Mouse (Mus musculus) CH12.LX (cell line): ENCODE measurements at regions not wholly inside any gene's neighbourhood (a gene's known extent, or its start where the extent isn't known, plus 50 kb on each side); places are given as distances from the start of the nearest gene placed in this dataset.
A peak's percentile ranks its signal among the peaks of the same experiment; 100 is the strongest.

Experiments
- DNase-seq: peaks from one replicate; pipeline ENCODE4 v3.0.0-alpha.2; 2013; ENCODE audit errors: extremely low read depth
- H3K27ac ChIP-seq: 2 replicates; pipeline ENCODE4 v1.5.1; 2012; ENCODE audit warnings: low read depth, mild to moderate bottlenecking, control low read depth, moderate library complexity; ENCODE audit not compliant: insufficient read depth
- H3K27me3 ChIP-seq: replicated peaks from 2 replicates; pipeline ENCODE3; 2012; ENCODE audit warnings: inconsistent platforms
- H3K36me3 ChIP-seq, 2 experiments: replicated peaks in 1 of 2; 2 replicates each; pipeline versions ENCODE3 to v1.6.1; 2012; ENCODE audit warnings: inconsistent platforms in 1 of 2, low read length in 1 of 2, mild to moderate bottlenecking in 1 of 2, mixed read lengths in 1 of 2, moderate library complexity in 1 of 2; ENCODE audit not compliant: control insufficient read depth in 1 of 2, insufficient read depth in 1 of 2
- H3K4me1 ChIP-seq, 2 experiments: 2 replicates each; pipeline ENCODE4 v1.6.1; 2012; ENCODE audit warnings: inconsistent platforms in 1 of 2, moderate library complexity in 1 of 2; ENCODE audit not compliant: insufficient read depth in 2 of 2, control insufficient read depth in 1 of 2
- H3K4me2 ChIP-seq: 2 replicates; pipeline ENCODE4 v1.6.1; 2012; ENCODE audit warnings: low read depth, mild to moderate bottlenecking, control low read depth; ENCODE audit not compliant: poor library complexity, insufficient read depth, severe bottlenecking
- H3K4me3 ChIP-seq, 3 experiments: fragments of 150-350 bp in 1 of 3; sonication (generic) in 1 of 3; replicated peaks in 1 of 3; 2 replicates each; pipeline versions ENCODE3 to v1.5.1; 2011 to 2012; ENCODE audit warnings: low read depth in 2 of 3, low read length in 2 of 3, mild to moderate bottlenecking in 2 of 3, moderate library complexity in 2 of 3, control low read depth in 1 of 3, improper control_type of control experiment in 1 of 3, inconsistent platforms in 1 of 3, mixed read lengths in 1 of 3; ENCODE audit not compliant: poor library complexity in 1 of 3
- H3K79me2 ChIP-seq: replicated peaks from 2 replicates; pipeline ENCODE4 v1.6.1; 2012; ENCODE audit warnings: mild to moderate bottlenecking, moderate library complexity; ENCODE audit not compliant: control insufficient read depth, poor library complexity, insufficient read depth, severe bottlenecking; ENCODE audit errors: extremely low read depth
- H3K9ac ChIP-seq: 2 replicates; pipeline ENCODE4 v1.6.1; 2012; ENCODE audit warnings: low read depth, mild to moderate bottlenecking, control low read depth, moderate library complexity; ENCODE audit not compliant: insufficient read depth
- H3K9me3 ChIP-seq: replicated peaks from 2 replicates; pipeline ENCODE3; 2012; ENCODE audit warnings: low read length, inconsistent platforms, mixed read lengths
- BHLHE40 ChIP-seq: IDR thresholded peaks from 2 replicates; pipeline ENCODE4 v1.6.1; 2011; ENCODE audit warnings: mild to moderate bottlenecking, low read depth, low read length, improper control_type of control experiment
- CHD2 ChIP-seq: IDR thresholded peaks from 2 replicates; pipeline ENCODE4 v1.6.1; 2011; ENCODE audit warnings: low read length, improper control_type of control experiment
- CTCF ChIP-seq, 2 experiments: IDR thresholded peaks in 1 of 2; conservative IDR thresholded peaks in 1 of 2; 2 replicates each; pipeline ENCODE4 v1.5.1; 2011 to 2012; ENCODE audit warnings: low read depth in 2 of 2, low read length in 2 of 2, improper control_type of control experiment in 1 of 2, inconsistent platforms in 1 of 2, mild to moderate bottlenecking in 1 of 2, moderate library complexity in 1 of 2
- ETS1 ChIP-seq: conservative IDR thresholded peaks from 2 replicates; pipeline ENCODE4 v1.6.1; 2012; ENCODE audit warnings: low read depth, mild to moderate bottlenecking, inconsistent platforms, low read length, improper control_type of control experiment, moderate library complexity
- GABPA ChIP-seq: IDR thresholded peaks from 2 replicates; pipeline ENCODE4 v1.6.1; 2012; ENCODE audit warnings: low read depth, low read length, improper control_type of control experiment, inconsistent platforms; ENCODE audit not compliant: insufficient replicate concordance
- HCFC1 ChIP-seq: IDR thresholded peaks from 2 replicates; pipeline ENCODE4 v1.6.1; 2012; ENCODE audit warnings: low read depth, mild to moderate bottlenecking, inconsistent platforms, low read length, improper control_type of control experiment
- IRF4 ChIP-seq: IDR thresholded peaks from 2 replicates; pipeline ENCODE4 v1.6.1; 2014; ENCODE audit warnings: low read depth, mild to moderate bottlenecking, inconsistent platforms, low read length, improper control_type of control experiment
- JUN ChIP-seq: IDR thresholded peaks from 2 replicates; pipeline ENCODE4 v1.6.1; 2011; ENCODE audit warnings: low read depth, mild to moderate bottlenecking, low read length, improper control_type of control experiment, moderate library complexity; ENCODE audit not compliant: insufficient read depth
- MAZ ChIP-seq: IDR thresholded peaks from 2 replicates; pipeline ENCODE4 v1.6.1; 2012; ENCODE audit warnings: low read depth, mild to moderate bottlenecking, inconsistent platforms, low read length, improper control_type of control experiment, moderate library complexity
- MXI1 ChIP-seq: IDR thresholded peaks from 2 replicates; pipeline ENCODE4 v1.6.1; 2011; ENCODE audit warnings: mild to moderate bottlenecking, low read depth, low read length, improper control_type of control experiment
- PAX5 ChIP-seq: IDR thresholded peaks from 2 replicates; pipeline ENCODE4 v1.6.1; 2012; ENCODE audit warnings: low read length, inconsistent platforms, mixed read lengths
- RAD21 ChIP-seq: IDR thresholded peaks from 2 replicates; pipeline ENCODE4 v1.6.1; 2011; ENCODE audit warnings: low read depth, mild to moderate bottlenecking, low read length, improper control_type of control experiment, moderate library complexity
- RCOR1 ChIP-seq: conservative IDR thresholded peaks from 2 replicates; pipeline ENCODE4 v1.6.1; 2012; ENCODE audit warnings: low read depth, mild to moderate bottlenecking, inconsistent platforms, low read length, improper control_type of control experiment
- SMC3 ChIP-seq: IDR thresholded peaks from 2 replicates; pipeline ENCODE4 v1.6.1; 2011; ENCODE audit warnings: low read depth, low read length, improper control_type of control experiment
- TCF12 ChIP-seq: IDR thresholded peaks from 2 replicates; pipeline ENCODE4 v1.6.1; 2014; ENCODE audit warnings: low read depth, mild to moderate bottlenecking, inconsistent platforms, low read length, improper control_type of control experiment
- UBTF ChIP-seq: IDR thresholded peaks from 2 replicates; pipeline ENCODE4 v1.6.1; 2012; ENCODE audit warnings: low read depth, mild to moderate bottlenecking, inconsistent platforms, low read length, improper control_type of control experiment, moderate library complexity
- ZMIZ1 ChIP-seq: IDR thresholded peaks from 2 replicates; pipeline ENCODE4 v1.6.1; 2012; ENCODE audit warnings: low read depth, mild to moderate bottlenecking, inconsistent platforms, low read length, improper control_type of control experiment
- ZNF384 ChIP-seq: IDR thresholded peaks from 2 replicates; pipeline ENCODE4 v1.6.1; 2012; ENCODE audit warnings: low read depth, low read length, improper control_type of control experiment, inconsistent platforms
- dilution Hi-C: fragments of 300-500 bp; cut with MboI; formaldehyde crosslinking; loops from 2 replicates; pipeline ENCODE4 v1.14.3; 2020; ENCODE audit warnings: low sequenced_read_pairs; ENCODE audit not compliant: extremely low pct_unique_long_range_greater_than_20kb, extremely low pct_ligation_motif_present
- in situ Hi-C: fragments of 300-500 bp; cut with MboI; formaldehyde crosslinking; loops from 3 replicates; pipeline ENCODE4 v1.14.3; 2019; ENCODE audit warnings: low sequenced_read_pairs, low pct_ligation_motif_present, low pct_unique_long_range_greater_than_20kb, mixed read lengths

- no peak for DNase-seq
- no peaks in the 10 kb centered on the region for H3K79me2 ChIP-seq
- no peak overlapping the region for H3K9ac ChIP-seq
- in situ Hi-C loops (no loop called here), dilution Hi-C loops (no loop called here)
- peaks cover 4 to 17% of the 10 kb centered on the region in 2 experiments; a peak in 2 of 4 replicates for H3K4me1 ChIP-seq
- TF ChIP-seq TCF12 (no peak), GABPA (no peak), MAZ (no peak), UBTF (no peak), RAD21 (peak; percentile 42), RCOR1 (no peak), CHD2 (no peak), BHLHE40 (no peak), IRF4 (no peak), SMC3 (peak; percentile 37; the same call in 1 of the 2 replicates), ZNF384 (no peak), CTCF (conservative IDR thresholded peaks at IDR 0.05 in 1 of 2, IDR thresholded peaks at IDR 0.05 in 1 of 2; ENCODE audit: low read depth in 2 of 2, low read length in 2 of 2) (peak; percentile 42 to 58; a peak in 3 of 4 replicates), HCFC1 (no peak), MXI1 (no peak)
- TF ChIP-seq, all 38 proteins: peak for 3
- no peak overlapping the region for H3K27ac ChIP-seq
- no peaks in the 10 kb centered on the region for H3K36me3 ChIP-seq
- H3K4me2 ChIP-seq: no peak overlapping the region
- H3K9me3 ChIP-seq: no peaks in the 10 kb centered on the region
- no peaks in the 10 kb centered on the region for H3K27me3 ChIP-seq
- H3K4me3 ChIP-seq: no peak overlapping the region
Observed at GRCm38 (mm10) chr12:117451441-117451840, 64.8 kb upstream of the Rapgef5 start.

GRCm38 (mm10) chr12:117455800-117456199 lies 60.5 kb upstream of the Rapgef5 start:
- TF ChIP-seq TCF12 (no peak), ETS1 (no peak), PAX5 (no peak), MXI1 (no peak), ZNF384 (no peak), ZMIZ1 (no peak), SMC3 (no peak), JUN (no peak), RCOR1 (no peak)
- no peaks in the 10 kb centered on the region for H3K27me3 ChIP-seq
- dilution Hi-C loops: no loop called here
- no peaks in the 10 kb centered on the region for H3K9me3 ChIP-seq
- no peak for DNase-seq
- no peaks in the 10 kb centered on the region for H3K36me3 ChIP-seq
- H3K79me2 ChIP-seq: no peaks in the 10 kb centered on the region
- in situ Hi-C loops: no loop called here
- H3K9ac ChIP-seq: no peak overlapping the region
- H3K27ac ChIP-seq: no peak overlapping the region
- no peak overlapping the region for H3K4me3 ChIP-seq
- no peaks in the 10 kb centered on the region for H3K4me1 ChIP-seq
- H3K4me2 ChIP-seq: no peak overlapping the region
